Mouse (Mus musculus) cerebellum, postnatal 4 days (tissue): Measurements from ENCODE around the gene Inpp1.

Experiments used
- DNase-seq, 2 experiments: peaks; one replicate each; pipeline ENCODE4 v3.0.0; 2022; ENCODE audit warnings: low spot score in 2 of 2, mixed read lengths in 1 of 2

Gene Inpp1

DNA sequence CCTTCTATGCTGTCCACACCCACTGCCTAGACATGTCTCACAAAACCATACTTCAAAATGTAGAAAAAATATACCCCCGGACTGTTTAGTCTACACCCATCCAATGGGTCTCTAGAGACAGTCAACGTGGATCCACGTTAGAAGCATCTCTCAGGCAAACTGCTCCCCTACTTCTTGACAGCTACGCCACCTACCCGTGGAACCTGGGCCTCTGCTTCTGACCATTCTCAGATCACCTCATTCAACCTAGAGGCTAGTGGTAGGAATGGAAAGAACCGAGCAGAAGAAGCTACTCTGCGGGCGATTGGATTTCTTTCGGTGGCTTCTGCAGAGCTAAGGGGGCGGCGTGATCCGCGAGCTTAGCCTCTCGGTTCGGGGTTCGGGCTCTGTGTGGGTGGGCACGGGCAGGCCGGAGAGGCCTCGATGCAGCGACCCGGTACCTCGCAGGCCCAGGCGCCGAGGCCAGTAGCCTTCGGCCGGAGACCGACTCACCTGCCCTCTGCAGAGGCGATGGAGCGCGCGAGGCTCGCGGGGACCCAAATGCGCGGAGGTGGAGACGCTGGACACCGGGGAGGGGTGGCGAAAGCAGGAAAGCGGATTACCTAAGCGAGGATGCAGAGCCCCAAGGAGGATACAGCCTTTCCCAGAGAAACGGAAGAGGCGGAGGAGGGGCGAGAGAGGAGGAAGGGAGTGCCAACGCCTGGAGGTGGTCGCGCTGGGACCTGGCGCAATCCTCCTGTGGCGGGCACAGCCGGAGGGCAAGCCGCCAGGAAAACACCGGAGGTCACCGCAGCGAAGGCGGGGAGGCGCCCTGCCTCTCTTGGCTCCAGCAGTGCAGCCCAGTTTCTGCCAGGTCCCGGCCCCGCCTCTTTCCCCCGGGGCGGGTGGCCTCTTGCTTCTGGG lies at the start of gene Inpp1:
TSS of gene Inpp1 (minus strand) at position 779 of the 903 bp plus-strand sequence.
- DNase-seq, result peak; percentile 40 to 69

DNA sequence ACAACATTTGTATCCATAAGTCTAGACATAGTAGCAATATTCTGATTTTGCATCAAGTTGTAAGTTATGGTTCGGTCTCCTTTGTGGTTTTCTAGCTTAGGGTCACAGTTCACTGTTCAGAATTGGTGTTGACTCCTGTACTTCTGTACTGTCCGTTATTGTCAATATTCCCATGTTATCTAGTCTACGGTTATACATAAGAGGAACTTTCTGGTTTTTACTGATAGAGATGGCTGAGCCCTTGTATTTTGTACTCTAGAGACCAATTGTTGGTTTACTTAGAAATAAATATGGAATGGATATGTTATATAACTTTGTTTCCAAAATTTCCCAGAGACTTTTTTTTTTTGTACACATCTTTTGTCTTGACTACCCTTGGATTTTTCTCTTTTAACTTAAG lies 48.5 kb upstream of the Inpp1 start:
- no peak for DNase-seq

DNA sequence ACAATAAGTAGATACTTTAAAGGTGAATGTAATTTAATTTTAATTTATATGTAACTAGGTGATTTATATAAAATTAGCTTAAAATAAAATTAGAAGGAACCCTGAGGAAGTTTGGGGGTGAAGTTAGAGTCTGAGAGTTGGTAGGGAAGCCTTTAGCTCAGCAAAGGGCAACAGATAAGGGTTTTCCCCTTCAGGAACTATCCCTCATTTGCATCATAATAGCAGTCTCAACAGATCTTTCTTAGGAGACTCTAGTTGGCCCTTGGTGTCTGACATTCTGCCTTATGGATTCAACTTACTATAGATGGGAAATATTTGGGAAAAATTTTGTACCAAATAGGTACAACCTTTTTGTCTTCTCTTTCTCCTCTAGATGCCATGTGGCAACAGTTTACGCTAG lies 46.7 kb upstream of the Inpp1 start:
- no peak for DNase-seq

DNA sequence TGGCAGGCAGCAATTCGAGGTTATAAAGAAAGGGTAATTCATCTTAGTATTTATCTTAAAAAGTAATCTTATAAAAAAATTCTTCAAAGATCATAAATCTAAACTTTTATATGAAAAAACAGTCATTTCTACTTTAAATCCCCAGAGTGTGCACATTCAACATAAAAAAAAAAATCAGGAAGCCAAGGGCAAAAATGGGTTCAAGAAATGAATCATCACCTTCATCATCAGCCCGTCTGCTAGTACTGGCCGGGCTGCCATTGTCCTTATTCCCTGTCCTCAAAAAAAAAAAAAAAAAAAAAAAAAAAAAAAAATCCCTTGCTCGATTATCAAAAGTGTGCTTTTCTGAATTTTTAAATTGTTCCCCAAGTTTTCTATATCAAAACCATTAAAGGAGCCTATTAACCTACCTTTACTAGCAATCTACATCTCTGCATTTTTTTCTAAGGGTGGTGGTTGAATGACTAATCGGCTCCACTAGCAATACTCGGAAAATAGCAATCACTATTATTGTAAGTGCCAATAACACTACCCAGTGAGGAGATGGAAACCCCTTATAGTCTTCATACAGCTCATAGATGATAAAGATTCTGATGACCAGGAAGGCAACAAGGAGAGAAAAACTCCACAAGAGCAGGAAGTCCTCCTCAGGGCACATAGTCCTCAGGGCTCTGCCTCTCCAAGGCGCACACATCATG lies 38.6 kb upstream of the Inpp1 start:
- DNase-seq, result no peak

DNA sequence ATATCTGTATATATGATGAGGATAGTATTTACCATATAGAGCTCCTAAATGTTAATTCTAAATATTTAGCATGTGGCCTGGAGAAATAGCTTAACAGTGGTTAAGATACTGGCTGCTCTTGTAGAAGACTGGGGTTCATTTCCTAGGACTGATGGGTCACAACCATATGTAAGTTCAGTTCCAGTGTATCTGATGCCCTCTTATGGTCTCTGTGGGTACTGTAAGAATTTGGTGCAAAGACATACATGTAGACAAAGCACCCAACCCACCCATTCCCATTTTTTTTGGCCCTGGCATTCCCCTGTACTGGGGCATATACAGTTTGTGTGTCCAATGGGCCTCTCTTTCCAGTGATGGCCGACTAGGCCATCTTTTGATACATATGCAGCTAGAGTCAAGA lies 36.5 kb upstream of the Inpp1 start:
- DNase-seq, result peak in 1 of 2 experiments; percentile 15

DNA sequence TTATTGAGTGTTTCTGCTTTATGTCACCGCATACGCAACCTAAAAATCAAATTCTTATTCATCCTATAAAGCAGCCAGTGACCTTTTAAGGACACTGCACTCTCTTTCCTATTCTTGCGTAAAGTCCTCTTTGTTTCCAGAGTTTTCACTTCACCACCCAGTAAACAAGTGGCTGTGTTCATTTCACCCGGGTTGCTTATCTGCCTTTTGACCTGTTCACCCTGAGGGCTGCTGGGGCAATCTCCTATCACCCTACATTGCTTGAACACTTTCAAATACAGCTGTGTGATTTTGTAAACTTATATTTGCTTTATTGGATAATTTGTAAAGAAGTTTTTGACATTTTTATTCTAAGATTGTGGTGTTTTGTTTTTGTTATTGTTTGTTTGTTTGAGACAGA lies 31.9 kb upstream of the Inpp1 start:
- DNase-seq, result no peak

DNA sequence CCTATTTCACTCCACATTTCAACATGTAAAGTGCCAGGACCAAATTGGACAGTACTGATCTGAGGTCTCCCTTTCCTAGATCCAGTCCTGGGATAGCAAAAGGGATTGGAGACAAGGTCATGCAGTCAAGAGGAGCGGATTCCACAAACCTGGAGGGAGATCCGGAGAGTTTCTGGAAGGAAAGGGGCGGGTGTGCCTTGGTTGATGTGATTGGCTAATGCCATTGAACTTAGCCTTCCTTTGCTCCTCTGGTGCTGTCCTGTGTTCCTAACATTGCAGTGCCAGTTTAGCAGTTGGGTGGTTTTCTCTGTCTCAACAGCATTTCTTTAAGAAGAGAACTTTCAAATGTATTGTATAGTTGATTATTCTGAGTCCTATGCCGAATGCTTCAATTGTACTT lies 29.1 kb upstream of the Inpp1 start:
- DNase-seq, result no peak

DNA sequence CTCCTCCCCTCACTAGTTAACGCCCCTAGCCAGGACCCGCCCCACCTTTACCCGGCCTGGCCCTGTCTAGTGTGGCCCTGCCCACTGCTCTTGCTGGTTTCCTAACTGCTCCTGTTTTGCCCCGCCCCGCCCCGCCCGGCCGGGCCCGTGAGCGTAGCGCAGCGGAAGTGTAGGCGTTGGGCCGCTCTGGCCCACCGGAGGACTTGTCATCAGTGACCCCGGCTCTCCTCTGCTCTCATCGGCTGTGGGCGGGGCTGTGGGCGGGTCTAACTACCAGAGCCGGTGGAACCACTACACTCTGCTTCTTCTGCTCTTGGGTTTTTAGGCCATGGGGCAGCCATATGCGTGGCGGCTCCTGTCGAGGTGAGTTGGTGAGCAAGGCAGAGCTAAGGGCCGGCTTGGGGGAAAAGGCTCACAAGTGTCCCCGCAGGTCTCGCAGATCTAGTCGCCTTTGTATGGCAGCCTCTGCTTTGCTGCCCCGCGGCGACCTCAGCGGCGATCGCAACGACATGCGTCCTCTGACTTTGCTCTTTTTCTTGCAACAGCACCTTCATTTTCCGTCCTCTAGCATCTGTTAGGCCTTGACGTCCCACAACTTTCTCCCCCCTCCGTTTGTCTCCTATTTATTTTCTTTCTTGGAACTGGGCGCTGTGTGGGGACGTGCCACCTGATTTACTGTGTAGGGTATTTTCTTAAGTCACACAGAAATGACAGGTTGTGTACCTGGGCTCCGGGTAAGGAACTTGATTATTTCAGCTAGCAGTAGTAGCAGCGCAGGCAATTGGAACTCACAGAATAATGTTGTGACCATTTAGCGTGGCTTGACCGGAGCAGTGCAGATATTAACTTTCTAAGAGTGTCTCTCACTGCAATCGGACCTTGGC lies 27.5 kb upstream of the Inpp1 start, which contains the start of gene Hibch:
TSS of gene Hibch (plus strand) at position 148 of the 884 bp plus-strand sequence.
- DNase-seq, result peak; percentile 89 to 96

DNA sequence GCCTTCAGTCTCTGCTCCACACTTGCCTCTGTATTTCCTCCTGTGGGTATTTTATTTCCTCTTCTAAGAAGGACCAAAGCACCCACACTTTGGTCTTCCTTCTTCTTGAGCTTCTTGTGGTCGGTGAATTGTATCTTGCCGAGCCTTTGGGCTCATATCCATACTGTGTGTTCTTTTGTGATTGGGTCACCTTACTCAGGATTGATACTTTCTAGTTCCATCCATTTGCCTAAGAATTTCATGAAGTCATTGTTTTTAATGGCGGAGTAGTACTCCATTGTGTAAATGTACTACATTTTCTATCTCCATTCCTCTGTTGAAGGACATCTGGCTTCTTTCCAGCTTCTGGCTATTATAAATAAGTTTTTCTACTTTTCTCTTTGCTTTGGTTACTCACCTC lies 26.9 kb upstream of the Inpp1 start:
- no peak for DNase-seq

DNA sequence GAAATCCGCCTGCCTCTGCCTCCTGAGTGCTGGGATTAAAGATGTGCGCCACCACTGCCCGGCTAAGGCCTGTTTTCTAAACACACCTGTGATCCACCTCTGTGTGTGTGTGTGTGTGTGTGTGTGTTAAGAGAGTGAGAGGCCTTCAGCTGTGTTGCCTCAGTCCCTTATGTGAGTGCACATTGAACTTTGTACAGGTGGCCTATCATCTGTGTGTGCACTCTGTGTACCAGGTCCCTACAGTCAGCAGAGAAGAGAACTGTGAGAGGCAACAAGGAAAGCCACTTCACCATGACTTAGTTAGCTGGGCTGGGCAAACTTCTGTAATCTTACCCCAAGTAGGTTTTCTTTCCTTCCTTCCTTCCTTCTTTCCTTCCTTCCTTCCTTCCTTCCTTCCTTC lies 21.6 kb upstream of the Inpp1 start:
- DNase-seq, result no peak

DNA sequence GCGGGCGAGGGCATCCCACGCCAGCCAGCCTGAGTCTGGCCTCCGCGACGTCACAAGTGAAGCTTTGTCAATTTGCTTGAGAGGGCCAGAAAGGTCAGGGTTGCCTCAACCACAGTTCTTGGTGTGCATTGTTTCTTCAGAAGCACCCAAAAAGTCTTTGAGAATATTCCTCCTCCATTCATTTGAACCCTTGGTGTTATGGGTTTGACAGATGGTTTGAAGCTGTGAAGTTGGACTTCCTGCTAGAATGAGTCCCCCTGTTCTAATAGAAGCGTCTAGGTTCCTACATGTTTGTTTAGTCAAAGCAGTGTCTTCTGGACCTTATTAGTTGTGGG lies 292 bp upstream of the Inpp1 start:
- no peak for DNase-seq

DNA sequence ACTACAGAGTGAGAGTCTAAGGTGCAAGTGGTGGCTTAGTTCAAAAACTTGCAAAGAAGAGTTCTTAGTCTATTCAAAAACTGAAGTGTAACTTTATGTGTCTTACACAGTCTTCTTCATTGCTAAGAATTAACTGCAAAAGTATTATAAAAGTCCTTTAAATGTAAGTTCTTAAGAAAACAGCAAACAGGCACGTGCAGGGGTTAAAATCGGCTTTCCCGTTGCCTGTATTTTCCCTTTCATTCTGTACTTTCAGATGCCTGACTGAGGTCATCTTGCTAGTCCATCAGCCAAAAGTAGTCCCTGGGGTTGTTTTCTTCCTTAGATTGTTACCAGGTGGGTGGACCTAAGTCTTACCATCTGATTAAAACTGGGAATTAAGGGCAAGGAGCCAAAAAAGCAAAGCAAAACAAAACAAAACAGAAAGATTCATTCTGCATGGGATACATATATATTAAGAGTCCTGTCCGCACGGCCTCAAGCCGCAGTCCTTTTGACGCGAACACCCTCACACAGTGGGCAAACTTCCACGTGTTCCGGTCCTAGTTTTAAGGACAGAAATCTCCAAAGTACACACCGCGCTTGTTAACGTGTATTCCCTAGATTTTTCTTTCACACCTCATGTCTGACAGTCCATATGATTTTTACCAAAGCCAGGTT lies 1.1 kb downstream of the Inpp1 start:
- DNase-seq, result no peak

DNA sequence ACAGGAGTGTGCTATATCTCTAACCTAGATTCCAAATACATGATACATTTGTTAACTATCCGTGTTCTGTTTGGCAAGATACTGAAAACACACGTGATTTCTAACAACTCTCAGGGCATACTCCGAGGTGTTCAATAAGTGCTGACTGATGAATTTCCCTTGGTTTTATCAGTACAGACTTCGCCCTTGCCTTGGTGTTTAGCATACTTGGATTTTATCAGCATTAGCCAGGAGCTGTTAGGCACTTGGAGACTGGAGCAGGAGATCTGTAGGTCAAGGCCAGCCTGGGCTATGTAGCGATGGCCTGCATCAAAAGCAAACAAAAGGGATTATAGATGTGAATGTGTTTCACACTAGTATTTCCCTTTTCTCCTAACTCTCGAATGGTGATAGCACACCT lies 9.0 kb downstream of the Inpp1 start:
- no peak for DNase-seq

DNA sequence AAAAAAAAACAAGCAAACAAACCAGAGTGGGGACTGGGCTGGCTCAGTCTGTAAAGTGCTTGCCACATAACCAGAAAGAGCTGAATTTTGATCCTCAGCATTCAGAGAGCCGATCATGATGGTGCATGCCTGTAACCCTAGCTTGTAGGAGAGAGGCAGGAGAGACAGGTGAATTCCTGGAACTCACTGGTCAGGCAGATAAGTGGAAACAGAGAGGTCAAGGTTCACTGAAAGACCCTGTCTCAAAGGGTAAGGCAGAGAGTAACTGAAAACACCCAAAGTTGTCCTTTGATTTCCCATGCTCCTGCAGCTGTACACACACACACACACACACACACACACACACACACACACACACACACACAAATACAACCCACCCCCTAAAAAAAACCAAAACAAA lies 12.4 kb downstream of the Inpp1 start:
- no peak for DNase-seq

DNA sequence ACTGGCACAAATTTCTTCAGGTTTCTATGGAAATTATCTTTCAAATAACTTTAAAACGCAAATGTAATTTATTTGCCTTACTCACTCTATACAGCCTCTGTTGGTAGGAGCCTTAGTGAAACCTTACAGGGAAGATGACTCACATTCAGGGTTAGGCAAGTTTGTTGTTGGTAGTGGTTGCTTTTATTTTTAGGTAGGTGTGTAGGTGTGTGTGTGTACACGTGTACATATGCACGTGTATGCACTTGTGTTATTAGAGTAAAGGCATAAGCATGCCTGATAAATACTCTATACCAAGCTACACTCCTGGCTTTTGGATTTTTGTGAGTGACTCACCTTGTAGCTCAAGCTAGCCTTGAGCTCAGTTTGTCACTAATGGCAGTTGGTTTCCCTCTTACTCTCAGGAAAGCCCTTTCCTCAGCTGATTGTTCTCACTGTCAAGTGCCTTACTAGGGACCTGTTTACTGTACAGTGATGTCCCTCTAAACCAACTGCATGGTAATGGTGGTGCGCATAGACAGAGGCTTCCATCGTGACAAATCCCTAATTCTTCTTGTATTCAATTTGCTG lies 15.0 kb downstream of the Inpp1 start:
- DNase-seq, result no peak

DNA sequence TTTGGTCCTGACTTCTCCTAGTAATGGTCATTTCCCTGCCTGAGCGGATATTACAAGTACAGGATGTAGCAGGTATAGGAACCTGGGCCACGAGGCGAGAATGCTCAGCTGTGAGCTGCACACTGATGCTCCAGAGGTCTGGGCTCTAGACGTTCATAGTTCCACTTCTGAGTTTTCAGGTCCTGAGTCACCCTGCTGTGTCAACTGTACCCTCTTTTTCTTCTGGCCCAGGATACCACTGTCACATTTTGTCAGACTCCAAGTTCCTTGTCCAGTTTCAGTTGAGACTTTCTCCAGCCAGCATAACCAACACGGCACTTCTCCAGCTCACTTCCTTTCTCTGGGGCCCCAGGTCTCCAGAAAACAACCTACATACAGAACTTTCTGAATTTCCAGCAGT lies 15.8 kb downstream of the Inpp1 start:
- no peak for DNase-seq

DNA sequence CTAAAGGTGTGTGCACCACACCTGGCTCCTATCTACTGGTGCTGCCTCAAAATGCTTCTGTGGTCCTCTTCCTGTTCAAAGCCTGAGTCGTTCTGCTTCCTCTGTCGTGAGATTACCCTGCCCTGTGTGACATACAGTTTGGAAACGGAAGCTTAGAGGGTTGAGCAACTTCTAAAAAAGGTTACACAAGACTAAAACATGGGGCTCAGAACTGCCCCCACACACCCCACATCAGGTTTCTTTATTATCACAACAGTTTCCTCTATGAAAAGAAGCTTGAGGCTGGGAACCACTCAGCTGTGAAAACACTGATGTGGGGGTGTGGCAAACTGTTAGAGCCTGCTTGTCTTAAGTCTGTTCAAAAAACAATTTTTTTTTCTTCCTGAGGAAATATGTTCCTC lies 17.1 kb downstream of the Inpp1 start:
- DNase-seq, result no peak

DNA sequence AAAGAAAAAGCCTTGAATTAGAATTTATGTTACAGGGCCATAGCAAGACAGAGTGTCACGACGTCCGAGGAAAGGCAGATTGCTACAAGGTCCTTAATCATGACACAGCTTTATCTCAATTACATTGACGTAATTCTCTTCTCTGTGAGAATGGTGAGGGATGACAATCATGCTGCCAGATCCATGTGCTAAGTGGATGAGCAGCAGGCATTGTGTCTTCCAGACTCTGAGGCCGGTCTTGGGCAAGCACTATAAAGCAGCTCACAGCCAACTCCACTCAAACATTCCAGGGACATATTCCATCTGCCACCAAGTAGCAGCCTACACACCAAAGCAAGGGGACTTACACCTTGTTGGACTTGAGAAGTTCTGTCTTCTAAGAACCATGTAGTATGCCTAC lies 17.7 kb downstream of the Inpp1 start:
- no peak for DNase-seq

DNA sequence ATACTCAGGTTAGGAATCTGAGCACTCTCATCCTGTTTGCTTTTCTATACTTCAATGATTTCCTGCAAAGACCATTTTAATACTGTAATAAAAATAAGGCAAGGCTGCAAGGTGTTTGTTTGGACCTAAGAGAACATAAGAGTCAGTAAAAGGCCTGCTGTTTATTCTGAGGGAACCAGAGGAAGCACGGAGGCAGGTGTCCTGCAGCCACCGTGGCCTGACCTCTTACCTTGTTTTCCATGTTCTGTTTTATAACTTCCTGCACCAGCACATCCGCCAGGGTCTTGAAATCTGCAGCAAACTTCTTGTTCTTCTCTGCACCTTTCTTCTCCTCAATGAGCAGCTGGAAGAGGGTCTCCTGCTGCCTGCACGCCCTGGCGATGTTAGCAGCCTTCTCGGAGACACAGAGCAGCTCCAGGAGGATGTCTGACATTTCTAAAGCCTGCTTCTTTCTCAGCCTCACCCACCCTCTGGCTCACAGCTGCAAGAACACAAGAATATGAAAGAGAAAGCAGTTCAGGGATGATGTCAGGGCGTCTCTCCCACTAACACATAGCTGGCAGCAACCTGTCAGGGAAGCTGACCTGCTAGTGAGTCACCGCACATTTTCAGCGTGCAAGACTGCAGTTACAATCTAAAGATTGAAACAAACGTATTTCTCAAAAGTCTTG lies 18.3 kb downstream of the Inpp1 start:
- DNase-seq, result no peak

DNA sequence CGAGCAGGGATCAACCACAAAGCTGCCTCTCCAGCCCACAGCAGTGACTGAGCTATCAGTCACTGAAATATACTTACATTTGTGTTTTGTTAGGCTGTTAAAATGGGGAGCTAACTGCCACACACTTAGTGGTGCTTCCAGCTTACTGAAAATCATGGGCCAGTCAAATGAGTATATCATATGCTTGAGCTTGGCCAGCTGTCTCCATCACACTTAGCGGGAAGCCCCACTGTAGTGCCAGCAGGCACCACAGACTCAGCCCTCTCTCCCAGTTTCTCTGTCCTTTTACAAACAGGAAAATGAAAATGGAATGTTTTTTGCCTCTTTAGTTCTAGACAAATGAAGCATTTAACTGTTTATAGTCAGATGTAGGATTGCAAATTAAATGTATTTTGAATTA lies 21.6 kb downstream of the Inpp1 start:
- DNase-seq, result no peak

DNA sequence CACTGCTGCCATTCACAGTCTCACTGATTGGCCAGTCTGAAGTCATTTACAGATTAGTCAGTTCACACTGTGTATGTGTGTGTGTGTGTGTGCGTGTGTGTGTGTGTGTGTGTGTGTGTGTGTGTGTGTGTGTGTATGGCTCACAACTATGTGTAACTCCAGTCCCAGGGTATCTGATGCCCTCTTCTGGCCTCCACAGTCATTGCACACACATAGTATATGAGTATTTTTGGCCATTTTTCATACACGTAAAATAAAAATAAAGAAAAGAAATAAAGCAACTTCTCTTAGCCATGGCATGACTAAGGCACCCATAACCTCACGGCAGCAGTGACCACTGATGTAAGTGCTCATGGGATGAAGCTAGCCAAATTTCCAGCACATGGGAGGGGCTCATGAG lies 23.8 kb downstream of the Inpp1 start:
- DNase-seq, result no peak
